In genomic region chr3:58525166-58525565, GRCm38 (mm10) we compare ENCODE assay signal across 8 mouse cellular contexts. TPM values are rescaled to one million over a fixed set of nuclear protein-coding genes. Genes with fewer than 3 reads are reported as not detected.
DNase-seq lines count a peak whose midpoint lies in the region; ATAC-seq and TF ChIP-seq lines count a peak whose summit lies in the region.

No protein-coding gene starts in this region.

- H3K9me3 ChIP-seq in lung, postnatal 0 days (ENCODE audit: low read length) = no peaks in the 10 kb centered on the region
- H3K9me3 ChIP-seq in hindbrain, embryonic 14.5 days (ENCODE audit: control insufficient read depth, low read length) = no peaks in the 10 kb centered on the region
- no peaks in the 10 kb centered on the region for H3K9me3 ChIP-seq in midbrain, embryonic 15.5 days

- TF ChIP-seq EP300 in lung, postnatal 0 days (IDR thresholded peaks at IDR 0.05) = no peak

- peak overlapping the region; percentile 94 for H3K4me3 ChIP-seq in lung, postnatal 0 days (ENCODE audit: low read depth, low read length)
- H3K4me3 ChIP-seq in hindbrain, embryonic 14.5 days (replicated peaks; ENCODE audit: low read length) = peak overlapping the region; percentile 91
- peak overlapping the region; percentile 99 for H3K4me3 ChIP-seq in midbrain, embryonic 15.5 days

- WGBS in lung, postnatal 0 days = 3% methylated on average over 32 of the region's 40 CpGs
- WGBS in hindbrain, embryonic 14.5 days = 1% methylated on average over 37 of the region's 40 CpGs
- under 1% methylated on average over 40 of the region's 40 CpGs for WGBS in midbrain, embryonic 15.5 days

- peak overlapping the region; percentile 88 for H3K4me2 ChIP-seq in lung, postnatal 0 days (replicated peaks; ENCODE audit: low read depth, low read length)
- H3K4me2 ChIP-seq in hindbrain, embryonic 14.5 days (replicated peaks) = peak overlapping the region; percentile 79
- peak overlapping the region; percentile 77 for H3K4me2 ChIP-seq in midbrain, embryonic 15.5 days

- no peaks in the 10 kb centered on the region for H3K27me3 ChIP-seq in lung, postnatal 0 days (replicated peaks; ENCODE audit: insufficient read depth, low read length)
- no peaks in the 10 kb centered on the region for H3K27me3 ChIP-seq in hindbrain, embryonic 14.5 days (ENCODE audit: control insufficient read depth, insufficient read depth, low read length)
- H3K27me3 ChIP-seq in midbrain, embryonic 15.5 days (replicated peaks) = no peaks in the 10 kb centered on the region

- no peak for TF ChIP-seq CTCF in lung, postnatal 0 days (IDR thresholded peaks at IDR 0.05)

- H3K4me1 ChIP-seq in lung, postnatal 0 days (ENCODE audit: insufficient read depth, low read depth, low read length) = peaks cover 3% of the 10 kb centered on the region; the same call in 1 of the 2 replicates
- peaks cover 17% of the 10 kb centered on the region for H3K4me1 ChIP-seq in hindbrain, embryonic 14.5 days (replicated peaks; ENCODE audit: control insufficient read depth, insufficient read depth, low read length)
- H3K4me1 ChIP-seq in midbrain, embryonic 15.5 days = peaks cover 23% of the 10 kb centered on the region

- H3K9ac ChIP-seq in lung, postnatal 0 days (replicated peaks; ENCODE audit: low read depth) = peak overlapping the region; percentile 96
- peak overlapping the region; percentile 95 for H3K9ac ChIP-seq in hindbrain, embryonic 14.5 days
- H3K9ac ChIP-seq in midbrain, embryonic 15.5 days = peak overlapping the region; percentile 93

- ATAC-seq in lung, postnatal 0 days = peak; percentile 34
- no peak; the same call in 1 of the 2 replicates for ATAC-seq in hindbrain, embryonic 14.5 days (ENCODE audit: low FRiP score)
- ATAC-seq in midbrain, embryonic 15.5 days (replicated peaks) = peak; percentile 71
- no peak; the same call in 1 of the 2 replicates for ATAC-seq in granulocyte monocyte progenitor cell, adult 5-6 weeks (replicated peaks; ENCODE audit: poor library complexity, severe bottlenecking)

- H3K36me3 ChIP-seq in lung, postnatal 0 days (ENCODE audit: insufficient read depth, low read length) = no peaks in the 10 kb centered on the region
- H3K36me3 ChIP-seq in hindbrain, embryonic 14.5 days (replicated peaks; ENCODE audit: control insufficient read depth, insufficient read depth) = peaks cover 31% of the 10 kb centered on the region
- peaks cover 13% of the 10 kb centered on the region for H3K36me3 ChIP-seq in midbrain, embryonic 15.5 days (replicated peaks)

- H3K27ac ChIP-seq in lung, postnatal 0 days (ENCODE audit: low read length) = peak overlapping the region; percentile 98
- H3K27ac ChIP-seq in hindbrain, embryonic 14.5 days = peak overlapping the region; percentile 93
- H3K27ac ChIP-seq in midbrain, embryonic 15.5 days = peak overlapping the region; percentile 96

- DNase-seq in embryo, embryonic 10 days (ENCODE audit: low spot score) = peak; percentile 58
- DNase-seq in embryo, embryonic 11 days = no peak
- DNase-seq in lung, postnatal 0 days (ENCODE audit: low spot score) = no peak
- no peak for DNase-seq in lung, adult 18-20 months
- no peak for DNase-seq in hindbrain, embryonic 14.5 days (ENCODE audit: low spot score)
- no peak for DNase-seq in frontal cortex, adult 2 months (ENCODE audit: extremely low spot score in 1 of 2, low spot score in 1 of 2)

RNA-seq across cellular contexts. Expression of gene Eif2a, which starts 0.5 kb away (rescaled TPM):
- 25.7 and 28.7 TPM in 2 replicates for polyA plus RNA-seq in lung, postnatal 0 days (2015; fragmentation: Nextera tagmentation; extraction: Ambion mirVana)
- 39.2 and 43.0 TPM in 2 replicates for polyA plus RNA-seq in hindbrain, embryonic 14.5 days (2014; fragmentation: Nextera tagmentation; extraction: Ambion mirVana)
- polyA plus RNA-seq in midbrain, embryonic 15.5 days (2015; fragmentation: Nextera tagmentation; extraction: Ambion mirVana) = 33.5 and 34.6 TPM in 2 replicates
- 99.7 and 127 TPM in 2 replicates for total RNA-seq in granulocyte monocyte progenitor cell, adult 5-6 weeks (2014; fragmentation: Nextera tagmentation)
- 99.8 and 121 TPM in 2 replicates for total RNA-seq in granulocyte monocyte progenitor cell, adult 5-6 weeks (2017)
- 37.0 and 39.0 TPM in 2 replicates for polyA plus RNA-seq in frontal cortex, adult 2 months (2012; rRNA removed)

RNA-seq across cellular contexts. Expression of gene Serp1, which starts 0.5 kb away (rescaled TPM):
- 117 and 126 TPM in 2 replicates for polyA plus RNA-seq in lung, postnatal 0 days (2015; fragmentation: Nextera tagmentation; extraction: Ambion mirVana)
- 64.3 and 69.8 TPM in 2 replicates for polyA plus RNA-seq in hindbrain, embryonic 14.5 days (2014; fragmentation: Nextera tagmentation; extraction: Ambion mirVana)
- 52.3 and 53.8 TPM in 2 replicates for polyA plus RNA-seq in midbrain, embryonic 15.5 days (2015; fragmentation: Nextera tagmentation; extraction: Ambion mirVana)
- 117 and 128 TPM in 2 replicates for total RNA-seq in granulocyte monocyte progenitor cell, adult 5-6 weeks (2014; fragmentation: Nextera tagmentation)
- 140 and 165 TPM in 2 replicates for total RNA-seq in granulocyte monocyte progenitor cell, adult 5-6 weeks (2017)
- 23.6 and 23.7 TPM in 2 replicates for polyA plus RNA-seq in frontal cortex, adult 2 months (2012; rRNA removed)

RNA-seq across cellular contexts. Expression of gene Selenot, which starts 51.3 kb away (rescaled TPM):
- 15.1 and 18.9 TPM in 2 replicates for polyA plus RNA-seq in lung, postnatal 0 days (2015; fragmentation: Nextera tagmentation; extraction: Ambion mirVana)
- 34.3 and 43.7 TPM in 2 replicates for polyA plus RNA-seq in hindbrain, embryonic 14.5 days (2014; fragmentation: Nextera tagmentation; extraction: Ambion mirVana)
- polyA plus RNA-seq in midbrain, embryonic 15.5 days (2015; fragmentation: Nextera tagmentation; extraction: Ambion mirVana) = 20.7 and 22.4 TPM in 2 replicates
- 80.8 and 97.3 TPM in 2 replicates for total RNA-seq in granulocyte monocyte progenitor cell, adult 5-6 weeks (2014; fragmentation: Nextera tagmentation)
- total RNA-seq in granulocyte monocyte progenitor cell, adult 5-6 weeks (2017) = 158 and 187 TPM in 2 replicates
- polyA plus RNA-seq in frontal cortex, adult 2 months (2012; rRNA removed) = 107 and 115 TPM in 2 replicates

Comparison
In these comparisons a context has a peak if more than half of its experiments do, and no peak if none do; other contexts are left out.
1. ATAC-seq: peak in lung, postnatal 0 days (single experiment) and midbrain, embryonic 15.5 days (single experiment); none in hindbrain, embryonic 14.5 days (single experiment) and granulocyte monocyte progenitor cell, adult 5-6 weeks (single experiment).
2. Peak in every context shown above with its lines, with median percentiles within 50 percentile points of each other: H3K27ac ChIP-seq, H3K4me2 ChIP-seq, H3K4me3 ChIP-seq and H3K9ac ChIP-seq.